Mouse (Mus musculus): ENCODE measurements around the gene Mypn.

GRCm38 (mm10) chr10:63199008-63199407 lies 4.7 kb downstream of the Mypn start:
- TF ChIP-seq TCF12 (IDR thresholded peaks at IDR 0.05; ENCODE audit: insufficient read depth, poor library complexity, severe bottlenecking) (no peak), MYOD1 (IDR thresholded peaks at IDR 0.05; ENCODE audit: control insufficient read depth in 1 of 3, insufficient read length in 2 of 3, low read depth in 2 of 3) (no peak), USF1 (IDR thresholded peaks at IDR 0.05; ENCODE audit: low read depth) (no peak), POLR2A (IDR thresholded peaks at IDR 0.05; ENCODE audit: insufficient read length, low read depth) (no peak), CEBPB (IDR thresholded peaks at IDR 0.05; ENCODE audit: insufficient read depth, poor library complexity, severe bottlenecking) (no peak), MAX (IDR thresholded peaks at IDR 0.05; ENCODE audit: low read depth) (no peak), E2F4 (IDR thresholded peaks at IDR 0.05; ENCODE audit: insufficient read depth) (no peak), REST (IDR thresholded peaks at IDR 0.05; ENCODE audit: insufficient read depth, insufficient read length) (no peak), SRF (IDR thresholded peaks at IDR 0.05; ENCODE audit: control insufficient read depth, insufficient read length, low read depth) (no peak), TCF3 (IDR thresholded peaks at IDR 0.05; ENCODE audit: insufficient read length, low read depth) (no peak), POLR2AphosphoS2 (IDR thresholded peaks at IDR 0.05; ENCODE audit: insufficient read length, low read depth) (no peak)

Measured in myocyte (in vitro differentiated cells).